Mouse (Mus musculus): ENCODE results near the gene BC051665. TPM values are rescaled to one million over a fixed set of nuclear protein-coding genes. Genes with fewer than 3 reads are reported as not detected.
A peak's percentile ranks its signal among the peaks of the same experiment; 100 is the strongest.

The BC051665 gene
- polyA plus RNA-seq, 1 experiment from 2014 or later, result not detected

DNA sequence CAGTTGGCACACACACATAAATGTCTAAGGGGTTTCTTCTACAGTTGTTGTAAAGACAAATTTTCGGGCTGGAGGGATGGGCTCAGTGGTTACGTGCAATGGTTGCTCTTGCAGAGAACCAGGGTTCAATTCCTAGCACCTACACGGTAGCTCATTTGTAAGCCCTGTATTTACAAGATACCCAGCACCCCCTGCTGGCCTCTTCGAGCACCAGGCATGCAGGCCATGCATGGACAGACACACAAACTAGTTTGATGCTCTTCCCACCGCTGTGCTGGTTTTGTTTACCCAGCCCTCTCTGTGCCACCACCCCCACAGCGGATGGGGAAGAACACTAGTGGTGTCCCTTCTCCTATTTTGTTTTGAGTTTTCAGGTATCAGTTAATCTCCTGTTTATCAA is 45.9 kb downstream of the BC051665 start:
- H3K36me3 ChIP-seq, result peaks cover 30% of the 10 kb centered on the region
- no peak overlapping the region for H3K27ac ChIP-seq
- H3K4me3 ChIP-seq, result no peak overlapping the region
- no peak overlapping the region for H3K9ac ChIP-seq
- no peak for ATAC-seq (ENCODE audit: low FRiP score, low read depth)
- H3K9me3 ChIP-seq, result no peaks in the 10 kb centered on the region
- no peak overlapping the region for H3K4me2 ChIP-seq (replicated peaks)
- H3K4me1 ChIP-seq, result peaks cover 8% of the 10 kb centered on the region; the same call in 1 of the 2 replicates
- WGBS, result 92% methylated on average over 6 of the region's 6 CpGs
- no peaks in the 10 kb centered on the region for H3K27me3 ChIP-seq (replicated peaks)

DNA sequence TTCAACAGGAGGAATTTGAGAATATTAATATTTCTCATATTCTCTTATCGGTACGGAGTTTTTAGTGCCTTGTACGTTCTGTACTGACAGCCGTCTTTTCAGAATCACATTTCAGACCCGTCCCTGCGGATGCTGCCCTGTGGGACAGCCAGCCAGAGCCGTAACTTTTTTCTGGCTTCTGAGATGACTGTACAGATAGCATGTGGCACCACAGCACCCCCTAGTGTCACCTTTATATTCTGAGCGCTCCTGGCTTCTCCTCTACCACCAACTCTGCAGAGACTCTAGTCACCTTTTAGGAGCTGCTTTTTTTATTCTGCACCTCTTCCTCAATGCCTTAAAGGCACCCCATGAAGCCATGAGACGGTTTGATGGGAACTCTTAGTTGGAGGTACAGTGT is 47.7 kb downstream of the BC051665 start:
- no peaks in the 10 kb centered on the region for H3K9me3 ChIP-seq
- no peaks in the 10 kb centered on the region for H3K27me3 ChIP-seq (replicated peaks)
- peaks cover 40% of the 10 kb centered on the region for H3K36me3 ChIP-seq
- WGBS, result 21% methylated on average over 9 of the region's 9 CpGs
- H3K9ac ChIP-seq, result no peak overlapping the region
- H3K27ac ChIP-seq, result no peak overlapping the region
- H3K4me2 ChIP-seq (replicated peaks), result peak overlapping the region; percentile 33
- no peak overlapping the region for H3K4me3 ChIP-seq
- peak; percentile 81 for ATAC-seq (ENCODE audit: low FRiP score, low read depth)
- peaks cover 8% of the 10 kb centered on the region; the same call in 1 of the 2 replicates for H3K4me1 ChIP-seq

DNA sequence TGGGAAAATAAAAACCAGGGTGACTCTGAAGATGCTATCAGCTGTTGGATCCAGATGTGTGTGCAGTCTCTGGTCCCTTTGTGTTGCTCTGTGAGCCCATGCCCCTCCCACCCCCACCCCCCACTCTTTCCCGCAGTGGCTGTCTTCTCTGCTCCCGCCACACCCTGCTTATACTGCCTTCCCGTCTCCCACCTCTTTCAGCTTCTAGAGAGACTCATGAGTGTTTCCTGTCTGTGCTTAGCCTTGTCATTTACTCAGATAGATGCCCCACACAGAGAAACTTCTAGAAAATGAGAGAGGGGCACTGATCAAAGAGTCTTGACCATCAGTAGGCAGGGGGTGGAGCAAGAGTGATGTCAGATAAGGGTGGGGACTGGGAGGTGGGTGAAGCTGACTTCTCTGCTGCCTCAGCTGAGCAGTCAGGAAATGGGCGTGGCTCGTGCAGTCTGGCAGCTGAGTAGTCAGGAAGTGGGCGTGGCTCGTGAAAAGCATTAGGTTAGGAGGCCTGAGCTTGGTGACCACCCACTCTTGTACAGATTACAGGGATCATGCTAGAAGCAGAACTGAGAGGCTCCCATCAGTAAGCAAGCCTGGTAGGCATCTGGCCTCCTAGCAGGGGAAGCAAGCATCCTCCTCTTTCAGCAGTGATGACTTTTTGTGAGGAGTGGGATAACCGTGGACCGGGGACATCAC is 48.4 kb downstream of the BC051665 start:
- Histone ChIP-seq H3K4me1 (peaks cover 8% of the 10 kb centered on the region; the same call in 1 of the 2 replicates), H3K4me3 (no peak overlapping the region), H3K4me2 (replicated peaks) (peak overlapping the region; percentile 33), H3K36me3 (peaks cover 45% of the 10 kb centered on the region), H3K9ac (no peak overlapping the region), H3K27ac (no peak overlapping the region), H3K9me3 (no peaks in the 10 kb centered on the region), H3K27me3 (replicated peaks) (no peaks in the 10 kb centered on the region)
- ATAC-seq (ENCODE audit: low FRiP score, low read depth), result peak; percentile 48
- 19% methylated on average over 9 of the region's 9 CpGs for WGBS

DNA sequence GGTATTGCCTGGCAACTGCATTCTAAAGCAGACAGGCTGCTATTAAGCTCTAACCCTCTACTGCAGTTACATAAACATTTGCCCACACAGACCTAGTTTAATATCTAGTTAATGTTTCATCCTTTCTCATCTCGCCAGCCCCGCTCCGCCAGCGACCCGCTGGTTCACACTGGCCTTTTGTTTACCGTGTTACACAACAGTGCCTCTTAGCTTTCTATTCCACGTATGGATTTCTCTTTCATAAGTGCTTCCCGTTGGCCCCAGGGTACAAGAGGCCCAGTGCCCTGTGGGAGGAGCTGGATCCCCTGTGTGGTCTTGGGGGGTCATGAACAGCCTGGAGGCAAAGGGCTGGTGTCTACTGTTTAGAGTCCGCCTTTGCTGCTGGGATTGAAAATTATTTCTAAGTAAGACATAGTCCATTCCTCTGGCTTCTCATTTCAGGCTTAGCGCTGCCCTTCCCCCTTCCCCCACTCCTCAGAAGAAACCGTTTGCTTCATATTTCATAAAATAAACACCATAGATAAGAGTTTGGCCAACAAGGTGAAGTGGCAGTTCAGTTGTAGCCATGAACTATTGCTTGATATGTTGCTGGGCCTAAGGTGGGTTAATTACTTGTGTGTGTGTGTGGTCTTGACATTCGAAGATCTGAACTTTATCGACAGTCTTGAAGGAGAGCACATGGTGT is 49.6 kb downstream of the BC051665 start:
- peaks cover 50% of the 10 kb centered on the region for H3K36me3 ChIP-seq
- H3K27ac ChIP-seq, result no peak overlapping the region
- no peak overlapping the region for H3K4me3 ChIP-seq
- H3K4me1 ChIP-seq, result peaks cover 8% of the 10 kb centered on the region; the same call in 1 of the 2 replicates
- H3K4me2 ChIP-seq (replicated peaks), result no peak overlapping the region
- H3K27me3 ChIP-seq (replicated peaks), result no peaks in the 10 kb centered on the region
- no peaks in the 10 kb centered on the region for H3K9me3 ChIP-seq
- no peak for ATAC-seq (ENCODE audit: low FRiP score, low read depth)
- no peak overlapping the region for H3K9ac ChIP-seq
- 82% methylated on average over 13 of the region's 13 CpGs for WGBS

DNA sequence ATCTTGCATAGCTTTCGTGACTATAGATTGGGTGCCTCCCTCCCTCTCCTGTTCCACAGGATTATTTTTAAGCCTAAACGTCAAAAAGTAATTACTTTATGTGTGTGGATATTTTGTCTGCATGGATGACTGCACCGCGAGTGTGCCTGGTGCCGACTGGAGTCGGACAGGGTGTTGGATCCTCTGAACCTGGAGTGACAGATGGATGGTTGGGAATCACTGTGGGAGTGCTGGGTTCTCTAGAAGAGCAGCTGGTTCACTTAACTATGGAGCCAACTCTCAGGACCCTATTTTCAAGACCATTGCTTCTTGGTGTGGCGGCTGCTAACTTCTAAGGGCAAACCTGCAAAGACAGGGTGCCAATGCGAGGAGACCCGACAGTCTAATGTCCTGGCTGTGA is 50.9 kb downstream of the BC051665 start:
- Histone ChIP-seq H3K4me1 (peaks cover 8% of the 10 kb centered on the region; the same call in 1 of the 2 replicates), H3K27ac (no peak overlapping the region), H3K27me3 (replicated peaks) (no peaks in the 10 kb centered on the region), H3K9me3 (no peaks in the 10 kb centered on the region), H3K9ac (no peak overlapping the region), H3K4me3 (no peak overlapping the region), H3K4me2 (replicated peaks) (no peak overlapping the region), H3K36me3 (peaks cover 59% of the 10 kb centered on the region)
- 89% methylated on average over 9 of the region's 9 CpGs for WGBS
- ATAC-seq (ENCODE audit: low FRiP score, low read depth), result no peak

Other genes with a start within 250 kb of the BC051665 start
- 36.1 and 37.3 TPM in 2 replicates for gene Dapk1, start 184.4 kb downstream of the BC051665 start, polyA plus RNA-seq (2016; fragmentation: Nextera tagmentation; extraction: Ambion mirVana)
- gene Ctsll3, start 16.5 kb upstream of the BC051665 start, polyA plus RNA-seq (2016; fragmentation: Nextera tagmentation; extraction: Ambion mirVana), result not detected in 2 replicates
- gene 4930486L24Rik, start 78.1 kb upstream of the BC051665 start, polyA plus RNA-seq (2016; fragmentation: Nextera tagmentation; extraction: Ambion mirVana), result not detected in 2 replicates
- gene Gm49392, start 110.5 kb upstream of the BC051665 start, polyA plus RNA-seq (2016; fragmentation: Nextera tagmentation; extraction: Ambion mirVana), result 0.14 TPM in 1 of 2 replicates, not detected in the other
- 1.9 and 2.2 TPM in 2 replicates for gene Ctla2b, start 111.1 kb upstream of the BC051665 start, polyA plus RNA-seq (2016; fragmentation: Nextera tagmentation; extraction: Ambion mirVana)
- not detected in 2 replicates for gene Tpbpb, start 118.5 kb upstream of the BC051665 start, polyA plus RNA-seq (2016; fragmentation: Nextera tagmentation; extraction: Ambion mirVana)
- gene Gm49393, start 149.2 kb upstream of the BC051665 start, polyA plus RNA-seq (2016; fragmentation: Nextera tagmentation; extraction: Ambion mirVana), result not detected in 2 replicates
- 1.5 and 1.6 TPM in 2 replicates for gene Gm49391, start 150.2 kb upstream of the BC051665 start, polyA plus RNA-seq (2016; fragmentation: Nextera tagmentation; extraction: Ambion mirVana)
- gene Ctla2a, start 150.3 kb upstream of the BC051665 start, polyA plus RNA-seq (2016; fragmentation: Nextera tagmentation; extraction: Ambion mirVana), result 13.1 and 16.5 TPM in 2 replicates
- not detected in 2 replicates for gene Tpbpa, start 155.6 kb upstream of the BC051665 start, polyA plus RNA-seq (2016; fragmentation: Nextera tagmentation; extraction: Ambion mirVana)
- not detected in 2 replicates for gene Ctsj, start 219.6 kb upstream of the BC051665 start, polyA plus RNA-seq (2016; fragmentation: Nextera tagmentation; extraction: Ambion mirVana)

Measured in neural tube, embryonic 12.5 days (tissue).